Mouse (Mus musculus): Measurements from ENCODE around the gene Sgtb.

DNA sequence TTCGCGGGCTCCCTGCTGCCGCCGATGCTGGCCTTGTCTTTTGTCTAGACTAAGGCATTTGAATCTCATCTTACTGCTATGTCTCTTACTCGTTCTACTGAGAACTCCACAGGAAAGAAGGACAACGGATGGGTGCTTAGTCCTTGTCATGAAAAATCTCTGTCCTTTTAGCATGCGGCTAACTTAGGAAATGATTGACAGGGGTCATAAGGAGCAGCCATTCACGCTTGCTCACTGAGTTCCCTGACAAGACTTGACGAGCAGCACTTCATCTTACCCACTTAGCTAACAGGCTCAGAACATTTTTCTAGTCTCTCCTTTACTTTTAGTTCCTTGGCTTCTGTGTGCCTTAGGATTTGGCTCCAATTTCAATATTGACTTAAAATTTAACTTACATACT, 35.3 kb downstream of the Sgtb start:
- TF ChIP-seq MAFK (IDR thresholded peaks at IDR 0.05; ENCODE audit: insufficient read depth, low read depth, low read length), result no peak
- TF ChIP-seq HCFC1 (IDR thresholded peaks at IDR 0.05; ENCODE audit: borderline replicate concordance, insufficient read depth, low read length), result no peak
- TF ChIP-seq ZC3H11A (IDR thresholded peaks at IDR 0.05; ENCODE audit: borderline replicate concordance, low read depth, low read length), result no peak
- no peak for TF ChIP-seq CHD2 (IDR thresholded peaks at IDR 0.05; ENCODE audit: low read depth, low read length)
